Comparison of ENCODE assay signal across 8 mouse cellular contexts in the genomic region with DNA sequence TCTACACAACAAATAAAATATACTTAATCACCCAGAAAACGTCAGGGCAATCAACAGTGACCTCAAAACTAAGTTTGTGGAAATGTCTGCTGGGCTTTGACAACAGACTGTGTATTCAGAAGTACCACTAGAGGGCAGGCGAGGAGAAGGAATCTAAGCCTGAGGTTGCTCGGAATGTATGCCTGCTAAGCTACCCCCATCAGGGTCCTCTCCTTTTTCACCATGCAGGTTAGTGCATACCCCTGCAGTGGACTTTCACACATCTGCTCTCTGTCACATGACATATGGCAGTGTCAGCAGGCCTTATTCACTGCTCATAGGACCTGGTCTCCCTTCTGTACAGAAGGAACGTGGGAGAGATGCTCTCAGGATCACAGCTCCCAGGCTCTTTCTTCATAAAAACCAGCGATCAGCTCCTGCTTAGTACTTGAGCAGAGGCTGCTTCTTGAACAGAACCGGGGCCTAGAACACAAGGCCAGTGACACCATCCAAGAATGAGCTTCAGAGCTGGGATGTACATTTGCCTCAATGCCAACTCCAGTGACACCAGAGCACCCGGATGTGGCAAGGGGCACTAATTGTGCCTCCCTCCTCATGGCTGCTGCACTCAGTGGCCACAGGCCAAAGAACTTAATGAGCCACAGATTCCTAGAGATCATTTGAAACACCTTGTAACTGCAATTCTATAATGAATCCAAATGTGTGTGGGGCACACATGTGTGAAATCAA.
DNase-seq lines count a peak whose midpoint lies in the region; ATAC-seq and TF ChIP-seq lines count a peak whose summit lies in the region.

No protein-coding gene starts in this region.

- peak; percentile 27 for DNase-seq in liver
- peak; percentile 10 to 52 for DNase-seq in adrenal gland, postnatal 36 days
- DNase-seq in left cerebral cortex, postnatal 36 days (ENCODE audit: low spot score in 2 of 2) = peak; percentile 22 to 38
- peak; percentile 90 for DNase-seq in midbrain, embryonic 14.5 days
- DNase-seq in telencephalon, adult 2 months (ENCODE audit: low read depth, low spot score) = peak; percentile 57

- H3K27me3 ChIP-seq in liver, embryonic 12.5 days (replicated peaks) = no peaks in the 10 kb centered on the region
- no peaks in the 10 kb centered on the region for H3K27me3 ChIP-seq in hindbrain, embryonic 16.5 days (replicated peaks; ENCODE audit: control insufficient read depth, insufficient read depth, low read length)
- no peaks in the 10 kb centered on the region for H3K27me3 ChIP-seq in midbrain, embryonic 14.5 days (ENCODE audit: control insufficient read depth, insufficient read depth, low read length)

- H3K4me3 ChIP-seq in liver, embryonic 12.5 days = no peak overlapping the region
- no peak overlapping the region for H3K4me3 ChIP-seq in embryonic fibroblast, embryonic 13.5 days (ENCODE audit: insufficient read depth, low read length)
- H3K4me3 ChIP-seq in hindbrain, embryonic 16.5 days (ENCODE audit: low read length) = no peak overlapping the region
- H3K4me3 ChIP-seq in midbrain, embryonic 14.5 days (replicated peaks; ENCODE audit: low read depth, low read length) = no peak overlapping the region

- no peak overlapping the region for H3K4me2 ChIP-seq in liver, embryonic 12.5 days
- H3K4me2 ChIP-seq in hindbrain, embryonic 16.5 days (ENCODE audit: low read length) = no peak overlapping the region
- H3K4me2 ChIP-seq in midbrain, embryonic 14.5 days (ENCODE audit: low read length) = no peak overlapping the region

- H3K4me1 ChIP-seq in liver, embryonic 12.5 days = no peaks in the 10 kb centered on the region
- 0 out of 2 replicates have a peak, but pooled peaks cover under 1% of the 10 kb centered on the region for H3K4me1 ChIP-seq in embryonic fibroblast, embryonic 13.5 days (ENCODE audit: control insufficient read depth, insufficient read depth, low read length)
- no peaks in the 10 kb centered on the region for H3K4me1 ChIP-seq in hindbrain, embryonic 16.5 days (ENCODE audit: control insufficient read depth, insufficient read depth, low read depth, low read length)
- no peaks in the 10 kb centered on the region for H3K4me1 ChIP-seq in midbrain, embryonic 14.5 days (ENCODE audit: control insufficient read depth, insufficient read depth, low read length)

- TF ChIP-seq CTCF in embryonic fibroblast, embryonic 13.5 days (IDR thresholded peaks at IDR 0.05; ENCODE audit: borderline replicate concordance, insufficient read depth, low read length) = peak; percentile 65; the same call in 1 of the 2 replicates

- H3K9me3 ChIP-seq in liver, embryonic 12.5 days (replicated peaks) = no peaks in the 10 kb centered on the region
- no peaks in the 10 kb centered on the region for H3K9me3 ChIP-seq in hindbrain, embryonic 16.5 days (ENCODE audit: control insufficient read depth, low read length)
- H3K9me3 ChIP-seq in midbrain, embryonic 14.5 days (ENCODE audit: control insufficient read depth, low read length) = no peaks in the 10 kb centered on the region

- H3K9ac ChIP-seq in liver, embryonic 12.5 days = no peak overlapping the region
- no peak overlapping the region for H3K9ac ChIP-seq in hindbrain, embryonic 16.5 days (ENCODE audit: low read depth, low read length)
- H3K9ac ChIP-seq in midbrain, embryonic 14.5 days (replicated peaks; ENCODE audit: low read length) = no peak overlapping the region

- TF ChIP-seq POLR2A in embryonic fibroblast, embryonic 13.5 days (IDR thresholded peaks at IDR 0.05; ENCODE audit: low read depth, low read length) = no peak

- WGBS in liver, embryonic 12.5 days (ENCODE audit: insufficient replicate concordance) = 34% methylated on average over 7 of the region's 7 CpGs
- WGBS in hindbrain, embryonic 16.5 days = 42% methylated on average over 7 of the region's 7 CpGs
- WGBS in midbrain, embryonic 14.5 days = 43% methylated on average over 7 of the region's 7 CpGs

- no peaks in the 10 kb centered on the region for H3K36me3 ChIP-seq in liver, embryonic 12.5 days
- H3K36me3 ChIP-seq in hindbrain, embryonic 16.5 days (ENCODE audit: control insufficient read depth, insufficient read depth, low read length) = no peaks in the 10 kb centered on the region
- H3K36me3 ChIP-seq in midbrain, embryonic 14.5 days (ENCODE audit: control insufficient read depth, insufficient read depth, low read length) = no peaks in the 10 kb centered on the region

- H3K27ac ChIP-seq in liver, embryonic 12.5 days = no peak overlapping the region
- no peak overlapping the region for H3K27ac ChIP-seq in embryonic fibroblast, embryonic 13.5 days (ENCODE audit: insufficient read depth, low read length)
- H3K27ac ChIP-seq in hindbrain, embryonic 16.5 days (ENCODE audit: low read depth, low read length) = no peak overlapping the region
- H3K27ac ChIP-seq in midbrain, embryonic 14.5 days (replicated peaks; ENCODE audit: low read depth, low read length) = no peak overlapping the region

- no peak for ATAC-seq in liver, embryonic 12.5 days
- ATAC-seq in hindbrain, embryonic 16.5 days = peak; percentile 89
- ATAC-seq in midbrain, embryonic 14.5 days (ENCODE audit: low FRiP score, low TSS enrichment) = peak; percentile 79

- intact Hi-C loops in left cerebral cortex, postnatal 36 days (cut with DNase I) = loop anchor here (2.0 to 5.0 kb wide), 5 partner anchors 256 to 784 kb away; no protein-coding TSS in a partner anchor

Comparison
In these comparisons a context has a peak if more than half of its experiments do, and no peak if none do; other contexts are left out.
1. DNase-seq: peak in every context shown above with its lines; median percentile 90 in midbrain, embryonic 14.5 days; 57 in telencephalon, adult 2 months; 31 in adrenal gland, postnatal 36 days; 30 in left cerebral cortex, postnatal 36 days; 27 in liver.